Mouse (Mus musculus) megakaryocyte-erythroid progenitor cell, adult 5-6 weeks (primary cell): ENCODE data around the gene Rack1. TPM values are rescaled to one million over a fixed set of nuclear protein-coding genes. Genes with fewer than 3 reads are reported as not detected.
"Not testable (repeated sequence)": the region's sequence is repeated elsewhere in the genome, so short reads cannot be mapped to it uniquely, and the experiment has no call there.

Experiments used
- ATAC-seq: replicated peaks from 2 replicates; pipeline ENCODE4 v1.8.0; 2016; ENCODE audit warnings: mild to moderate bottlenecking, inconsistent platforms; ENCODE audit not compliant: severe bottlenecking, poor library complexity, low FRiP score, low TSS enrichment
- total RNA-seq, 2 experiments: library from RNA; stranded (forward) in 1 of 2; stranded (reverse) in 1 of 2; fragments of 200-1000, 215-1000 nt in 1 of 2; fragments of >200 nt in 1 of 2; fragmentation: Nextera tagmentation in 1 of 2; gene quantifications; 2 replicates each; pipeline ENCODE4 v1.2.3; 2014 to 2017

The Rack1 gene
- total RNA-seq, 2 experiments from 2014 or later, result 1,902 to 2,653 TPM

- not testable (repeated sequence) for ATAC-seq
These were observed 8.2 kb upstream of the Rack1 start for GRCm38 (mm10) chr11:48791894-48792293.

- ATAC-seq, result no peak
These were observed 6.9 kb upstream of the Rack1 start for GRCm38 (mm10) chr11:48793184-48793583.

GRCm38 (mm10) chr11:48795221-48795620, 4.9 kb upstream of the Rack1 start:
- no peak for ATAC-seq

- no peak for ATAC-seq
These were observed 3.8 kb upstream of the Rack1 start for GRCm38 (mm10) chr11:48796290-48796689.

- no peak for ATAC-seq
These were observed 2.8 kb upstream of the Rack1 start for GRCm38 (mm10) chr11:48797287-48797686.

GRCm38 (mm10) chr11:48798308-48798707, 1.8 kb upstream of the Rack1 start:
- peak; percentile 29 for ATAC-seq

- no peak for ATAC-seq
These were observed 880 bp upstream of the Rack1 start for GRCm38 (mm10) chr11:48798984-48799920.

GRCm38 (mm10) chr11:48801831-48802772, 2.0 kb downstream of the Rack1 start:
- ATAC-seq, result no peak

- ATAC-seq, result no peak
These were observed 3.9 kb downstream of the Rack1 start for GRCm38 (mm10) chr11:48803988-48804387.

GRCm38 (mm10) chr11:48804922-48805321, 4.8 kb downstream of the Rack1 start:
- no peak for ATAC-seq

- peak; percentile 38 for ATAC-seq
These were observed 6.9 kb downstream of the Rack1 start for GRCm38 (mm10) chr11:48806856-48807562.

- no peak for ATAC-seq
These were observed 7.6 kb downstream of the Rack1 start for GRCm38 (mm10) chr11:48807563-48808303.

GRCm38 (mm10) chr11:48808304-48808646, 8.1 kb downstream of the Rack1 start:
- no peak for ATAC-seq

- 0 out of 2 replicates have a peak, but pooled peaks have one; percentile 6 for ATAC-seq
These were observed 8.8 kb downstream of the Rack1 start for GRCm38 (mm10) chr11:48808737-48809433.

- no peak for ATAC-seq
These were observed 9.3 kb downstream of the Rack1 start for GRCm38 (mm10) chr11:48809434-48809830.

- peak; percentile 62 for ATAC-seq
These were observed 10.0 kb downstream of the Rack1 start for GRCm38 (mm10) chr11:48810142-48810541.

GRCm38 (mm10) chr11:48813782-48814181, 13.7 kb downstream of the Rack1 start:
- ATAC-seq, result no peak

- no peak for ATAC-seq
These were observed 15.7 kb downstream of the Rack1 start for GRCm38 (mm10) chr11:48815851-48816250.
